Mouse (Mus musculus) T-helper 1 cell (primary cell): ENCODE measurements around the gene Mthfsd.

ENCODE experiments used
- in situ Hi-C: fragments of 300-600 bp; cut with MboI, MseI; formaldehyde crosslinking; loops from one replicate; pipeline ENCODE4 v1.15.1; 2025; ENCODE audit warnings: high pct_unique_total_duplicates

The Mthfsd gene

DNA sequence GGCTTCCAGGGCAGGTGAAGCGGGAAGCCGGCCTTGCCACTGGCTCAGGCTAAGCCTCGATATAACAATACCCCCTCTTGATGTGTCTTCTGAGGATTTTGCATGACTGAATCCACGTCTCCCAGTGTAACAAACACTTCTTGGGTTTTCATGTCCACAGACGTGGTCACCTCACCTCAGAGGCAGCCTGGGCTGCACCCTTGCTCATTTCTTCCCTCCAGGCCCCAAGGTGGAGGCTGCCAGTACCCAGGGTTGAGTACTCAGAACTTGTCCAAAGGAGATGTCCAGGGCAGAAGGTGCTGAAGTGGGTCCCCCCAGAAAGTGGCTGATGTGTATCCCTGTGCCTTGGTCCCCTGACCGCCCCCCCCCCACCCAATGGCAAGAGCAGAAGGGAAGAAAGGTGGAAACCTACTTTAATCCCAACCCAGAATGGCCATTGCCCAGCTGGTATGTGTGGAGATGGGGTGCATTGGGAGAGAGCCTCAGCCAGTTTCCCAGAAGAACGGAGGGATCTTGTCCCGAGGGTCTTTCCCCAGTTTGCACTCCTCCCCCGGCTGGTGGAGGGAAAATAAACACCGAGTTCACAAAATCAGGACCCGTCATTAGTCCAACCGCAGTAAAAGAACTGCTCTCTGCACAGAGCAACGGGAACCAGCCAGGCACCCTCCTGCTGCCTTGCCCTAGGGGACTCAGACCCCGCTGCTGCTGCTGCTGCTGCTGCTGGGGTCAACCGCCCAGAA lies 33.9 kb downstream of the Mthfsd start:
- in situ Hi-C loops: no loop called here

DNA sequence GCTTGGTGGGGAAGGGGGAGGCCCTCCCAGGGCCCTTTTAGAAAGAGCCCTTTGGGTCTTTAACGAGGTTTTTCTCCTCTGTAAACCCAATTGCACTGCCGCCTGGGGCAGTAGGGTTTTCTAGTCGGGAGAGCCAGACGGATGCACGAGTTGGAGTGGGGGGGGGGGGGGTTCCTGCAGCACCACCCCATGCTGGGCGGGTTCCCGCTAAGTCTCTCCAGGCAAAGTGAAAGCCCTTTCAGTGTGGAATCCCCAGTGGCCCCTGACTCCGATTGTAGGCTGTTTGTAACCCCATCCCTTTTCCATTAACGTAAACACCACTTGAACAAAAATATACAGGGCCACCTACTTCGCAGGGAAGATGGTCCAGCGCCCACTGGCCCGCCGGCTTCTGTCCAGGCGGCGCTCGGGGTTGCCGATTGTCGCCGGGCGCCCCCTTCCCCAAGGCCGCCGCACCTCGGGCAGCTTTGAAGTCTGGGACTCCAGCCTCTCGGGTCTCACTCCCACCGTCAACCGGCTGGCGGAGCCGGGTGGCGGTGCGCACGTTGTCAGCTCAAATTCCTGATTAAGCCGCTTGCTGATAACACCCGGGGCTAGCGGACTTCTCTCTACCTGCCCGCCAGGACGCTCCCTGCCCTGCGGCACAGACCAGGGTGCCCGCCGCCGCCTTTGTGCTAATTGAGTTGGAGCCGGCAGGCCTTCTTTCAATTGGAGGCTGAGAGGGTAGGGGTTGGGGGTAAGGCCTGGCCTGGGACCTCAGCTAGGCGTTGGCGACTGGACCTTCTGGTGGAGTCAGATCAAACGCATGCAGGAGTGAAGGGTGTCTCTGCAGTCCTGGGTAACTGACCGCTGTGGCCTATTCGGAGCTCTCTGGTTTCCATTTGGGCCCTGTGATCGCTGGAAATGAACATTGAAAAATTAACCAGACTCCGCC lies 34.8 kb downstream of the Mthfsd start:
- in situ Hi-C loops: no loop called here

DNA sequence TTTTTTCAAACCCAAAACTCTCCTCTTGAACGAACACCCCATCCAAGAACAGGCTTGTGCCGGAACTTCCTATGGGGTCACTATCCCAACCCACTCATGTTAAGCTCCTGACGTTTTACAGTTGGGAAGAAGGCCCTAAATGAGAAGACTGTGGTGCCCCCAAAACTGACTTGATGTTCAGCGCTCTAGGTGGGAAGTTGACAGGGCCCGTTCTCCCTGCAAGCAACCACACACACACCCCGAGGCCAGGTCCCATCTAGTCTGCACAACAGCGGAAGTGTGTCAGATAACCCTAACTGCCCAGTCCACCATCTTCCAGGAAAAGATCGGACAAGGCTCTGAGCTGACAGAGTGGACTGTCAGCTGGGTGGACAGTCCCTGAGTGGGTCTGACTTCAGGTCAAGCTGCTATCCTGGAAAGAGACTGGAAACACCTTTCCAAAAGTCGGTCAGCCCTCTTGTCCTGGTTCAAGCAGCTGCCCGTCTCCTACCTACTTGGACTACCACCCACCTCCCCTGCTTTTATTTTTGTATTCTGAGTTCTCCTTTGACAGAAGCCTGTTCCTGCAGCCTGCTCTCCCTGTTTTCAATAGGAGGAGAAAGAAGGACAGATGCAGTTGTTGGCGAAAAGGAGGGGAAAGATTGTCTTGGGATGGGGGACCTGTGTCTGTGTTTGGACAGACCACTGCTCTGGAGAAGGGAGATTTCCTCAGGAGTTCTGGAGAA lies 35.6 kb downstream of the Mthfsd start:
- in situ Hi-C loops: no loop called here

DNA sequence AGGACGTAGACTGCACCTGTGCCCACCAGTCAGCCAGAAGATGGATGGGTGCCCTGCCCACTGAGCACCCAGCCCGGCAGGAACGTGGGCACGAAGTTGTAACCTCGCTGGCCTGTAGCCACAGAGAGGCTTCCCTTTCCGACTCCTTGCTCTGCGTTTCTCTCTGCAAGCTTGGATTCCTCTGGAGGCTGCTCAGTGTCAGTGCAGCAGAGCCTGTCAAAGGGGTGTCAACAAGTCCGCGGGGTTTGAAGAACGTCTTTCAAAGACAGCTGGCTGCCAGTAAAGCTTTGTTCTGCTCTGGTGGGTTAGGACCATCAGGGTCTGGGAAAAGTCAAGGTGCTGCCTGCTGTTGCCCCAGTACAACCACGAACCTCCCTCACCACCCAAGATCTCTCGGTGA lies 36.7 kb downstream of the Mthfsd start:
- in situ Hi-C loops: no loop called here

DNA sequence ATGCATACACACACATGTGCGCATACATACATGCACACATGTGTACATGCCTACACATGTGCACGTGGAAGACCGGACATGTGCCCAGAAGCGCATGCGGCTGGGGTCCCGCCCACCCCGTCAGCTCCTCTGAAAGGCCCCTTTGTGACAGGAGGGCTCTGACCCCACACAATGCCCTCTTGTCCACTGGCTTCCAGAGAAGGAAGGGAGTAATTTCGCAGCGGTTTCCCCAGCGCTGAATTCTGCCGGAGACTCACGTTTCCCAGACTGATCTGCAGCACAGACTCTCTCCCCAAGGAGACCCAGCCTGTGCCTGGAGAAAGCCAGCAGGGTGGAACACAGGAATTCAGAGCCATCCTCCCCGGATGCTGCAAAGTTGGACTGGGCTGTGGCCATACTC lies 44.5 kb downstream of the Mthfsd start:
- in situ Hi-C loops: no loop called here

DNA sequence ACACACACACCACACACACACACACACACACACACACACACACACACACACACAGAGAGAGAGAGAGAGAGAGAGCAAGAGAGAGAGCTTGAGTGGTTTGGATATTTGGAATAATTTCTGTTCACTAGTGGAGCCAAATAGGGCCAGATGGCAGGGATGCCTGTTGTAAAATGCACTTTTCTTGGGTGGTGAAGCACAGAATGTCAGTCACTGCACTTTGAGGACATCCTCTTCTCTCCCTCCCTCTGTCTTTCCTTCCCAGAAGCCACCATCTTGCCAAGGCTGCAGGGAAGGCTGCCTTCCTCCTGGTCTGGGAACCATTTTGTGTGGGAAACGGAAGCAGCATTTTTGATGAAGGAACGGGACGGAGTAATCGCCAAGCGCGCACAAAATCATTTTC lies 45.7 kb downstream of the Mthfsd start:
- in situ Hi-C loops: no loop called here

DNA sequence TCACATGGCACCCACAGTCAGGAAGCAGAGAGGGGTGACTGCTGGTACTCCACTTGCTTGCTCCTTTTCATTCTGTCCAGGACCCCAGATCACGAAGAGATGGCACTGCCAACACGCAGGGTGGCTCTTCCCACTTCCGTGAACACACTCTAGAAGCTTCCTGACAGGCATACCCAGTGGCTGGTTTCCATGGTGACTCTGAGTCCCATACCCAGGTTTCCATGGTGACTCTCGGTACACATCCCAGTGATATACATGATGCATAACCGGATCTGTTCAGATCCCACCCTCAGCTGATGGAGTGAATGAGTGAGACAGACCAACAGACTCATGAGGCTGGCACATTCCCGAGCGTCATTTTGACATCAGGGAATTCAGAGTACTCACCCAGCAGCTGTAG lies 49.1 kb downstream of the Mthfsd start:
- in situ Hi-C loops: no loop called here

DNA sequence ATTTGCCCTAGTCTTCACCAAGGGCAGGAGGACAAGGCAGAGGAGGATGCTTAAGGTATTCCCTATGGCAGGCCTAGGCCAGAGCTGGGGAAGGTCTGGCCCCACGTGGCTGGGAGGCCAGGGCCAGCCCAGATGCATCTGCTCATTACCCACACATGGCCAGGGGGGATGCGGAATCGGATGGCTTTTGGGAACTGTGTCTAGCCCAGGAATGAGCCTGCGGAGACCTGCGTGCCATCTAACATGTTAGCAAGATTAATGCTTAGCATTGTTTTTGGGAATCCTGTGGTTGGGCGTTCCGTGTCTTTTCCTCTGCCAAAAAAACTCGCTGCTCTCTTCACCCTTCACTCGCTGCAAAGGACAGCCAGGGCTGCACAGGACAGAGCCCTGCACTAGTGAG lies 50.1 kb downstream of the Mthfsd start:
- in situ Hi-C loops: no loop called here

DNA sequence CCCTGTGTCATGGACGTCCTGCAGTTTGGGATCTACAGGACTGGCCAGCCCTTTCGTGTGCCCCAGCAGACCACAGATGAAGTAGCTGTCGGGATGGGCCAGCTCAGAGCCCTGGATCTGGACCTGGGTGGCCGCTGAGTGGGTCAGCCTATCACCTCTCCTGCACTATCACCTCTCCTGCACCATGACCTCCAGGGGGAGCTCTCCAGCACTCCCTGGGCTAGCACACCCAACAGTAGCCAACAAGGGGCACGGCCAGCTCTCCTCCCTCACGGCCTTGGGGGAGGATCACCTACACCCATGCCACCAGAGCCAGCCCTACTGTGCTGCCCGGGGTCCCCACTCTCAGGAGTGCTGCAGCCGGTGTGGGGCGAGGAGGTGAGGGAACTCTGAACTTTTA lies 60.8 kb downstream of the Mthfsd start:
- in situ Hi-C loops: loop anchor here (10.0 kb wide), 1 partner anchor 553 kb away; no protein-coding TSS in a partner anchor

DNA sequence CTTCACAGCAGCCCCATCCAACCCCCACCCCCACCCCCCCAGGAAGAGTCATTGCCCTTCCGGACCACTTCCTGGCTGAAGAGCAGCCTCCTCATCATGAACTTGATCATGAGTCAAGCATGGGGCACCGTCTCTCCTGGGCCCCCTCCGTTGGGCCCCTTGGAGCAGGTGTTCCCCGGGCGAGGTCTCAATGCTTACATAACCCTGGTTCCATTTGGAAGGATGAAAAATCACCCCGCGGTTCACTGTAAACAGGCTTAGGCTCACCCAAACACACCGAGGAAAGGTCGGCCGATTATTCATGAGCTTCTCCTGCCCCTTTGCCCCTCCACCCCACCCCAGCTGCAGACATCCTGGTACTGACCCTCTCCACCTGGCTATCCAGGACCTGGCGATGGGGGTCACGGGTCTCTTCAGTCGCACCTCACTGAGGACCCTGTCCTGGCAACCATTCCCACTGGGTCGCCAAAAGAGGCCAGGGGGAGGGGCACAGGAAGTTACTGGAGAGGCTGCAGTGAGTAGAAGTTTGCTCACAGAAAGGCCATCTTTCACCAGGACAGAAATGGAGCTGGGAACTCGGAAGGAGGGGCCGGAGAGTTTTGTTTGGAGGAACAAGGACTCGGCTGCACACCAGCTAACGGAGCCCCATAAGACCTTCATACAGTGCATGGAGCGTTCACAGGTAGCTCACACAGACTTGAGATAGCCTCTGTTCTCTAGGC lies 64.3 kb downstream of the Mthfsd start:
- in situ Hi-C loops: loop anchor here (10.0 kb wide), 1 partner anchor 549 kb away; no protein-coding TSS in a partner anchor
